Comparison of ENCODE assay signal across 10 mouse cellular contexts in the genomic region with DNA sequence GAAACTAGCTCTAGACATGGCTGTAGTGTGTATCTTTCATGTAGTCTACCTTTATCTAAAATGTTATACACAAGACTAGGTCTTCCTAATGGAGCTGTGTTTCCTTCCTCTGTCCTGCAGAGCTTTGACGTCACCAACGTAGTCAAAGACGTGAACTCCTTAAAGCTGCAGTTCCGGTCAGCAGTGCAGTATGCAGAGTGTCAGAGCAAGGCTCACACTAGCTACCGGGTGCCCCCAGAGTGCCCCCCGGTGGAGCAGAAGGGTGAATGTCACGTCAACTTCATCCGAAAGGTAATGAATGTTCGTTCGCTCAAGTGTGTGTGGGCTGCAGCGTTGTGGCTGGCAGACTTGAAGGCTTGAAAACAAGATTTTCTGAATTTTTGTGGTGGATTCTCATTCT. TPM values are rescaled to one million over a fixed set of nuclear protein-coding genes. Genes with fewer than 3 reads are reported as not detected.
DNase-seq lines count a peak whose midpoint lies in the region; ATAC-seq and TF ChIP-seq lines count a peak whose summit lies in the region.
"Had no signal": no experiment of that assay in that cellular context is flagged by ENCODE, and none has a peak within 500 bp of the region (broad histone marks: within the 10 kb centered on the region; RNA-seq: fewer than 3 reads in every experiment).

No protein-coding gene starts in this region.

- no peak overlapping the region for H3K4me3 ChIP-seq in forebrain, postnatal 0 days (ENCODE audit: low read depth, low read length)
- H3K4me3 ChIP-seq in forebrain, embryonic 15.5 days, result no peak overlapping the region
- H3K4me3 ChIP-seq in layer of hippocampus, adult 2 months, result no peak overlapping the region
- H3K4me3 ChIP-seq in ES-Bruce4 (ENCODE audit: low read depth, low read length), result no peak overlapping the region
- H3K4me3 ChIP-seq: forebrain, embryonic 13.5 days had no signal

- 48% methylated on average over 11 of the region's 11 CpGs for WGBS in forebrain, postnatal 0 days
- 57% methylated on average over 11 of the region's 11 CpGs for WGBS in forebrain, embryonic 15.5 days

- H3K9ac ChIP-seq in forebrain, postnatal 0 days, result no peak overlapping the region
- H3K9ac ChIP-seq in forebrain, embryonic 15.5 days (replicated peaks), result no peak overlapping the region
- no peak overlapping the region for H3K9ac ChIP-seq in ES-Bruce4 (ENCODE audit: low read depth, poor library complexity, severe bottlenecking)
- H3K9ac ChIP-seq: forebrain, embryonic 13.5 days had no signal

- H3K9me3 ChIP-seq in forebrain, postnatal 0 days (ENCODE audit: low read length), result no peaks in the 10 kb centered on the region
- no peaks in the 10 kb centered on the region for H3K9me3 ChIP-seq in forebrain, embryonic 15.5 days
- no peaks in the 10 kb centered on the region for H3K9me3 ChIP-seq in ES-Bruce4 (replicated peaks; ENCODE audit: control insufficient read depth, insufficient read depth, low read length, poor library complexity, severe bottlenecking)
- H3K9me3 ChIP-seq: forebrain, embryonic 13.5 days had no signal

- H3K4me1 ChIP-seq in forebrain, postnatal 0 days (ENCODE audit: insufficient read depth), result no peaks in the 10 kb centered on the region
- peaks cover 3% of the 10 kb centered on the region; the same call in 1 of the 2 replicates for H3K4me1 ChIP-seq in forebrain, embryonic 15.5 days
- H3K4me1 ChIP-seq in ES-Bruce4 (ENCODE audit: control insufficient read depth, insufficient read depth, low read length), result peaks cover under 1% of the 10 kb centered on the region

- H3K36me3 ChIP-seq in forebrain, postnatal 0 days (ENCODE audit: insufficient read depth), result no peaks in the 10 kb centered on the region
- H3K36me3 ChIP-seq in forebrain, embryonic 15.5 days, result no peaks in the 10 kb centered on the region
- 0 out of 2 replicates have a peak, but pooled peaks cover 2% of the 10 kb centered on the region for H3K36me3 ChIP-seq in ES-Bruce4 (ENCODE audit: control insufficient read depth, insufficient read depth, low read length, poor library complexity, severe bottlenecking)

- TF ChIP-seq CTCF in forebrain, postnatal 0 days (IDR thresholded peaks at IDR 0.05; ENCODE audit: low read depth), result peak; percentile 17; the same call in 1 of the 2 replicates
- TF ChIP-seq CTCF in layer of hippocampus, adult 2 months (conservative IDR thresholded peaks at IDR 0.05), result peak; percentile 40
- peak; percentile 48 for TF ChIP-seq CTCF in ES-Bruce4 (IDR thresholded peaks at IDR 0.05; ENCODE audit: low read depth, low read length)

- TF ChIP-seq EP300 in ES-Bruce4 (IDR thresholded peaks at IDR 0.05; ENCODE audit: insufficient read depth, low read depth, low read length), result no peak

- no peak for DNase-seq in forebrain, postnatal 0 days
- DNase-seq in layer of hippocampus, adult 2 months (ENCODE audit: low spot score in 2 of 2), result no peak
- no peak for DNase-seq in layer of hippocampus, postnatal 14 days (ENCODE audit: low spot score in 2 of 2)
- DNase-seq in induced T-regulatory cell, adult 2 months (ENCODE audit: low read depth), result peak; percentile 37
- DNase-seq in right cerebral cortex, postnatal 14 days, result no peak
- DNase-seq in gastrocnemius, postnatal 10 days, result no peak
- DNase-seq: spleen, adult 18-20 months had no signal

- no peak overlapping the region for H3K27ac ChIP-seq in forebrain, postnatal 0 days (ENCODE audit: low read depth, low read length)
- H3K27ac ChIP-seq in forebrain, embryonic 15.5 days (replicated peaks), result no peak overlapping the region
- H3K27ac ChIP-seq in layer of hippocampus, adult 2 months, result no peak overlapping the region
- H3K27ac ChIP-seq in ES-Bruce4 (ENCODE audit: insufficient read depth, low read length), result no peak overlapping the region
- H3K27ac ChIP-seq: forebrain, embryonic 13.5 days had no signal

- H3K4me2 ChIP-seq in forebrain, postnatal 0 days (ENCODE audit: low read depth), result no peak overlapping the region
- no peak overlapping the region for H3K4me2 ChIP-seq in forebrain, embryonic 15.5 days (replicated peaks)
- H3K4me2 ChIP-seq: forebrain, embryonic 13.5 days had no signal

- no peaks in the 10 kb centered on the region for H3K27me3 ChIP-seq in forebrain, postnatal 0 days (ENCODE audit: insufficient read depth, low read length)
- H3K27me3 ChIP-seq in forebrain, embryonic 15.5 days, result no peaks in the 10 kb centered on the region
- no peaks in the 10 kb centered on the region for H3K27me3 ChIP-seq in ES-Bruce4 (ENCODE audit: control insufficient read depth, insufficient read depth, low read length, poor library complexity, severe bottlenecking)
- H3K27me3 ChIP-seq: forebrain, embryonic 13.5 days had no signal

- ATAC-seq in forebrain, postnatal 0 days, result no peak
- ATAC-seq in forebrain, embryonic 15.5 days (replicated peaks), result no peak
- ATAC-seq: forebrain, embryonic 13.5 days had no signal

- no peak for TF ChIP-seq POLR2A in ES-Bruce4 (IDR thresholded peaks at IDR 0.05; ENCODE audit: insufficient read depth, low read length)

RNA-seq across cellular contexts. Expression of a gene that starts 26.3 kb away (rescaled TPM):
- total RNA-seq in forebrain, postnatal 0 days (2014; rRNA removed), result 5.8 and 7.2 TPM in 2 replicates
- polyA plus RNA-seq in forebrain, postnatal 0 days (2015; fragmentation: Nextera tagmentation; extraction: Ambion mirVana), result 4.6 and 4.7 TPM in 2 replicates
- polyA plus RNA-seq in forebrain, embryonic 15.5 days (2015; fragmentation: Nextera tagmentation; extraction: Ambion mirVana), result 3.3 and 3.9 TPM in 2 replicates
- 1 to 10 TPM; 8.3 to 9.7 TPM for total RNA-seq in layer of hippocampus, adult 2 months (2021)
- 10 to 100 TPM in 1 of 2 experiments, 1 to 10 TPM in 1; 6.4 to 11.1 TPM for total RNA-seq in layer of hippocampus, postnatal 14 days (2021)
- polyA plus RNA-seq in ES-Bruce4 (2011; ENCODE audit: insufficient read depth, insufficient read length, low read depth, missing spikeins), result 114 and 122 TPM in 2 replicates
- 10 to 100 TPM in 1 of 2 experiments, 1 to 10 TPM in 1; 6.8 to 12.8 TPM for total RNA-seq in gastrocnemius, postnatal 10 days (2021)
